Mouse (Mus musculus): ENCODE results near the gene Uck1.

DNA sequence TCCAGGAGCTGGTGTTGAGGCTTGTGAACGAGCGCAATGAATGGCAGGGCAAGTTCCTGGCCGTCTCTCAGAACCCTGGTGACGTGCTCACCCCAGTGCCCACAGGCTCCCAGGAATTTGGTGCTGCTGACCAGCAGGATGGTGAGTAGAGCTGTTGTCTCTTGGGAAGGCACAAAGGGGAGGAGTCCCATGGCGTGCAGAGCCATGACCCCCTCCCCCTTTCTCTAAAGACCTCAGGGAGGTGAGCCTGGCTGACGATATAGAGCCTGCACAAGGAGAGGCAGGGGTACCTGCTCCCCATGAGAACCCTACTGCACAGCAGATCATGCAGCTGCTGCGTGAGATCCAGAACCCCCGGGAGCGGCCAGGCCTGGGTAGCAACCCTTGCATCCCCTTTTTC is 46.2 kb upstream of the Uck1 start:
- TF ChIP-seq CTCF (IDR thresholded peaks at IDR 0.05; ENCODE audit: low read depth, low read length) = no peak
- no peak for TF ChIP-seq EP300 (IDR thresholded peaks at IDR 0.05; ENCODE audit: insufficient read depth, low read depth, low read length)
- TF ChIP-seq POLR2A (IDR thresholded peaks at IDR 0.05; ENCODE audit: insufficient read depth, low read length) = no peak
